Mouse (Mus musculus) ES-Bruce4 (cell line): ENCODE results near the gene Arl3. TPM values are rescaled to one million over a fixed set of nuclear protein-coding genes. Genes with fewer than 3 reads are reported as not detected.

ENCODE experiments used
- H3K27ac ChIP-seq: 2 replicates; pipeline ENCODE4 v1.5.1; 2012; ENCODE audit warnings: low read length, inconsistent platforms; ENCODE audit not compliant: insufficient read depth
- H3K27me3 ChIP-seq: 2 replicates; pipeline ENCODE4 v1.6.1; 2012; ENCODE audit warnings: mild to moderate bottlenecking, low read length, inconsistent platforms; ENCODE audit not compliant: control insufficient read depth, poor library complexity, insufficient read depth, severe bottlenecking
- H3K36me3 ChIP-seq: 2 replicates; pipeline ENCODE4 v1.6.1; 2012; ENCODE audit warnings: inconsistent platforms, mild to moderate bottlenecking, low read length, moderate library complexity; ENCODE audit not compliant: control insufficient read depth, poor library complexity, insufficient read depth, severe bottlenecking
- H3K4me1 ChIP-seq: one replicate; pipeline ENCODE4 v1.8.1; 2011; ENCODE audit warnings: low read length; ENCODE audit not compliant: control insufficient read depth, insufficient read depth
- H3K4me3 ChIP-seq: 2 replicates; pipeline ENCODE4 v1.5.1; 2011; ENCODE audit warnings: low read depth, mild to moderate bottlenecking, low read length
- H3K9ac ChIP-seq: 2 replicates; pipeline ENCODE4 v1.6.1; 2012; ENCODE audit warnings: low read depth, mild to moderate bottlenecking, inconsistent platforms; ENCODE audit not compliant: poor library complexity, severe bottlenecking
- H3K9me3 ChIP-seq: replicated peaks from 2 replicates; pipeline ENCODE4 v1.6.1; 2012; ENCODE audit warnings: mild to moderate bottlenecking, low read length, inconsistent platforms; ENCODE audit not compliant: control insufficient read depth, poor library complexity, insufficient read depth, severe bottlenecking
- CTCF ChIP-seq: IDR thresholded peaks from one replicate; pipeline ENCODE4 v1.8.1; 2011; ENCODE audit warnings: low read depth, low read length
- EP300 ChIP-seq: IDR thresholded peaks from 2 replicates; pipeline ENCODE4 v1.6.1; 2011; ENCODE audit warnings: low read depth, low read length; ENCODE audit not compliant: insufficient read depth
- POLR2A ChIP-seq: IDR thresholded peaks from one replicate; pipeline ENCODE4 v1.8.1; 2011; ENCODE audit warnings: low read length; ENCODE audit not compliant: insufficient read depth
- polyA plus RNA-seq: library from polyadenylated mRNA; stranded (reverse); fragments of >200 nt; gene quantifications from 2 replicates; pipeline ENCODE4 v1.2.4, GENCODE M21; 2011; ENCODE audit warnings: low read depth; ENCODE audit not compliant: missing spikeins, insufficient read depth, insufficient read length

The Arl3 gene
- polyA plus RNA-seq, 1 experiment = 95.8 TPM

GRCm38 (mm10) chr19:46558631-46559030 lies 14.4 kb downstream of the Arl3 start:
- Histone ChIP-seq H3K4me3 (no peak overlapping the region), H3K36me3 (no peaks in the 10 kb centered on the region), H3K9ac (no peak overlapping the region), H3K4me1 (peaks cover 17% of the 10 kb centered on the region), H3K27ac (no peak overlapping the region), H3K27me3 (no peaks in the 10 kb centered on the region), H3K9me3 (no peaks in the 10 kb centered on the region)
- no peak for TF ChIP-seq POLR2A
- no peak for TF ChIP-seq CTCF
- no peak for TF ChIP-seq EP300

DNA sequence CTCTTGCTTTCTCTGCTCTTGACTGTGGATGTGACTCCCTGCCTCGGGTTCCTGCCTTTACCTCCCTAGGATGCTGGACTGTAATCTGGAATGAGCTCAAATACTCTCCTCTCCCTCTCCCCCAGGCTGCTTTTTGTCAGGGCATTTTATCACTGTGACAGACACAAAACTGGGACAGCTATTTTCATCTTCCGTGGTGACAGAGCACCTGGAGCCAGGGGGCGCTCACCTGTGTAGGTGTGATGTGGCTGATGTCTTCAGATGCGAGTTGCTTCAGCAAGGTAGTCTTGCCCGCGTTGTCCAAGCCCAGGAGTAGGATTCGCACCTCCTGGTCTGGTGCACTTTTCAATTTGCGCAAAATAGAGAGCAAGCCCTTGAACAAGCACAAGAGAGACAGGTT lies 15.0 kb downstream of the Arl3 start:
- Histone ChIP-seq H3K27ac (no peak overlapping the region), H3K9ac (no peak overlapping the region), H3K27me3 (no peaks in the 10 kb centered on the region), H3K4me3 (no peak overlapping the region), H3K36me3 (no peaks in the 10 kb centered on the region), H3K4me1 (peaks cover 12% of the 10 kb centered on the region), H3K9me3 (no peaks in the 10 kb centered on the region)
- no peak for TF ChIP-seq EP300
- peak; percentile 61 for TF ChIP-seq CTCF
- TF ChIP-seq POLR2A = no peak

- Histone ChIP-seq H3K36me3 (0 out of 2 replicates have a peak, but pooled peaks cover 4% of the 10 kb centered on the region), H3K27me3 (no peaks in the 10 kb centered on the region)
These were observed 19.4 kb downstream of the Arl3 start for GRCm38 (mm10) chr19:46553541-46553955.

GRCm38 (mm10) chr19:46552496-46552895 lies 20.5 kb downstream of the Arl3 start:
- Histone ChIP-seq H3K9ac (no peak overlapping the region), H3K27ac (no peak overlapping the region), H3K9me3 (no peaks in the 10 kb centered on the region), H3K36me3 (0 out of 2 replicates have a peak, but pooled peaks cover 4% of the 10 kb centered on the region), H3K4me3 (no peak overlapping the region), H3K4me1 (peaks cover 5% of the 10 kb centered on the region), H3K27me3 (no peaks in the 10 kb centered on the region)
- TF ChIP-seq POLR2A = no peak
- no peak for TF ChIP-seq CTCF

More at GRCm38 (mm10) chr19:46553541-46553955, 19.4 kb downstream of the Arl3 start:
- no peak overlapping the region for H3K27ac ChIP-seq
- no peak overlapping the region for H3K4me3 ChIP-seq
- H3K9ac ChIP-seq = no peak overlapping the region
- no peak for TF ChIP-seq EP300
- TF ChIP-seq POLR2A = no peak
- no peak for TF ChIP-seq CTCF
- H3K4me1 ChIP-seq = peaks cover 7% of the 10 kb centered on the region
- no peaks in the 10 kb centered on the region for H3K9me3 ChIP-seq

DNA sequence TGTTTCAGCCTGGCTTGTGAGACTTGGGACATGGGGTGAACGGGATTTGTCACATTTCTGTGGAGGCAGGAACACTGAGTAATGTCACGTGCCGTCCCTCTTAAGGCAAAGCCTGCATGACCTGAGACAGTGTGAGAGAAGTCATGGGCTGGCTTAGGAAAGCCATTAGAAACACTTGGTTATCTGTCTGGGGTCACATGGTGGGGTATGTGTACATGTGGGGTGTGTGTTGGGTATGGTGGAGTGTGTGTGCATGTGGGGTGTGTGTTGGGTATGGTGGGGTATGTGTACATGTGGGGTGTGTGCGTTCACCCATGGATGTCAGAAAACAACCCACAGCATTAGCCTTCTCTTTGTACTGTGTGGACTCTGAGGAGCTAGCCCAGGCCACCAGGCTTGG lies 22.6 kb downstream of the Arl3 start:
- Histone ChIP-seq H3K9me3 (no peaks in the 10 kb centered on the region), H3K36me3 (0 out of 2 replicates have a peak, but pooled peaks cover 4% of the 10 kb centered on the region), H3K9ac (no peak overlapping the region), H3K4me3 (no peak overlapping the region), H3K4me1 (peaks cover 5% of the 10 kb centered on the region), H3K27me3 (no peaks in the 10 kb centered on the region), H3K27ac (no peak overlapping the region)
- TF ChIP-seq POLR2A (no peak), CTCF (no peak), EP300 (no peak)

DNA sequence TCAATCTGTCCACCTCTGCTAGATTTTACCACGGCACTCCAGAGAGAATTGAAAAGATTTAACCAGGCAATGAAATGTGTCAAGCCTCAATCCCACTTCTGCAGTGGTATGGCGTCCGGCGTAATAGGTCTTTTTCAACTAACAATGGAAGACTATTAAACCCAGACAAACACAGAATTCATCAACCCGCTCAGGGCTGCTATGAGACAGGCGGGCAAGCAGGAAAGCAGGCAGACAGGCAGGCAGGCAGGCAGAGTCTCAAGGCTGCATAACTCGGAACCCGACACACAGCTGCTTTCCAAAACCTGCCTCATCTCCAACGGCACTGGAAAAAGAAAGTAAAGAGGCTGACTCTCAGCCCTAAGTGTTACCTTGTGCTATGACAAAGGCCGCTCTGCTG lies 24.9 kb downstream of the Arl3 start:
- 0 out of 2 replicates have a peak overlapping the region, but pooled peaks have one; percentile 13 for H3K4me3 ChIP-seq
- H3K27ac ChIP-seq = no peak overlapping the region

More for the DNA sequence above, 24.9 kb downstream of the Arl3 start:
- peaks cover 5% of the 10 kb centered on the region for H3K4me1 ChIP-seq
- TF ChIP-seq CTCF = no peak
- no peak for TF ChIP-seq EP300
- no peak for TF ChIP-seq POLR2A
- no peaks in the 10 kb centered on the region for H3K9me3 ChIP-seq
- 0 out of 2 replicates have a peak, but pooled peaks cover 4% of the 10 kb centered on the region for H3K36me3 ChIP-seq
- H3K27me3 ChIP-seq = no peaks in the 10 kb centered on the region
- no peak overlapping the region for H3K9ac ChIP-seq
